Mouse (Mus musculus): ENCODE results near the gene Erich6b. TPM values are rescaled to one million over a fixed set of nuclear protein-coding genes. Genes with fewer than 3 reads are reported as not detected.

Erich6b gene
- polyA plus RNA-seq, 2 experiments, result not detected

DNA sequence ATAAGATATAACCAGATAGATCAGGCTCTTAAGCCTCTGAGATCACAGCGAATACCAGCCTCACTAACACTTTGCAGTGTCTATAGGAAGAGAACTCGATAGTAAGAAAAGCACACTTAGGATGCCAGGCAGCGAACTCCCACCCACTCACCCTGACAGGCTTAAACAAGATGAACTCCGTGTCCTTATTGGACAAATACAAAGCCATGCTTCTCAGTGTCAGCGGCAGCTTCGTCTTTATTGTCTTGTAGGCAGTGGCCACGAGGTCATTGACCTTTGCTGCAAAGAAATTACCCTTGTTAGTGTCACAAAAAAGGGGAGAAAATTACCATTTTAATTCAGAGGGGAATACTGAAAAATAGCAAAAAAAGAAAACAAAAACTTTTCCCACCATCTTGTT lies 65.7 kb downstream of the Erich6b start:
- Histone ChIP-seq H3K9me3 (ENCODE audit: control insufficient read depth, low read length) (no peaks in the 10 kb centered on the region), H3K4me1 (ENCODE audit: control insufficient read depth, insufficient read depth, low read length) (no peaks in the 10 kb centered on the region), H3K27me3 (ENCODE audit: control insufficient read depth, insufficient read depth, low read length) (no peaks in the 10 kb centered on the region), H3K36me3 (ENCODE audit: control insufficient read depth, insufficient read depth, low read length) (peaks cover 74% of the 10 kb centered on the region), H3K4me2 (replicated peaks; ENCODE audit: low read depth, low read length, severe bottlenecking) (no peak overlapping the region), H3K9ac (ENCODE audit: low read depth, low read length, severe bottlenecking) (no peak overlapping the region), H3K4me3 (replicated peaks; ENCODE audit: low read length) (no peak overlapping the region), H3K27ac (replicated peaks; ENCODE audit: low read depth, low read length) (no peak overlapping the region)
- WGBS, result 77% methylated on average over 7 of the region's 7 CpGs
- DNase-seq (ENCODE audit: low spot score), result no peak
- ATAC-seq (ENCODE audit: low FRiP score, low read depth), result no peak
- TF ChIP-seq POLR2A (IDR thresholded peaks at IDR 0.05; ENCODE audit: borderline replicate concordance, extremely low read depth, insufficient read depth, insufficient read length), result no peak

DNA sequence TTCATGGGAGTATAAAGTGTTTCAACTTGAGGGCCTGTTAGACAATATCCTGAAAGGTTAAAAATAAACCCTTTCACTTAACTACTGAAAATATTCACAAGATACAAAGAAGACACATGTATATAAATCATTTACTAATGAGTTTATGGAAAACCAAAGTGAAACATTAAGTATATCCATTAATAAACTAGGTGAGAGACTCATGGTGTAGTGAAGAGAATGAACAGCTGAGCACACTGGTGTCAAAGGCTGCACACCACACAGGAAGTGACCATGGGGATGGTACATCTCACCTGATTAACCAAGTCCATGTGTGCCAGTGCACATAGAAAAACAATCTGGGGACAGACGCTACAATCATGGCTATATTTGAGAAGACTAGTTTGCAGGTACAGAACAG lies 66.9 kb downstream of the Erich6b start:
- no peak for ATAC-seq (ENCODE audit: low FRiP score, low read depth)
- Histone ChIP-seq H3K36me3 (ENCODE audit: control insufficient read depth, insufficient read depth, low read length) (peaks cover 72% of the 10 kb centered on the region), H3K27ac (replicated peaks; ENCODE audit: low read depth, low read length) (no peak overlapping the region)

DNA sequence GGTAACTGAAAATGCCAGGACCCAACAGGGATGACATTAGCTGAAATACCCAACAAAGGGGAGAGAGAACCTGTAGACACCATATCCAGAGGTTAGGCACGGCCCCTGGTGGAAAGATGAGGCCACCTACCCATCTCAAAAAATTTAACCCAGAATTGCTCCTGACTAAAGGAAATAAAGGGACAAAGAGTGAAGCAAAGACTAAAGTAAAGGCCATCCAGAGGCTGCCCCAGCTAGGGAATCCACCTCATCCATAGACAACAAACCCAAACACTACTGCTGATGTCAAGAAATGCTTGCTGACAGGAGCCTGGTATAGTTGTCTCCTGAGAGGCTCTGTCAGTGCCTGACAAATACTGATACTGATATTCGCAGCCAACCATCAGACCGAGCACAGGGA lies 69.7 kb downstream of the Erich6b start:
- no peak overlapping the region for H3K27ac ChIP-seq (replicated peaks; ENCODE audit: low read depth, low read length)
- DNase-seq (ENCODE audit: low spot score) (no peak), ATAC-seq (ENCODE audit: low FRiP score, low read depth) (no peak)
- no peaks in the 10 kb centered on the region for H3K27me3 ChIP-seq (ENCODE audit: control insufficient read depth, insufficient read depth, low read length)
- H3K36me3 ChIP-seq (ENCODE audit: control insufficient read depth, insufficient read depth, low read length), result peaks cover 78% of the 10 kb centered on the region
- 95% methylated on average over 3 of the region's 3 CpGs for WGBS
- no peak overlapping the region for H3K4me2 ChIP-seq (replicated peaks; ENCODE audit: low read depth, low read length, severe bottlenecking)
- no peak overlapping the region for H3K9ac ChIP-seq (ENCODE audit: low read depth, low read length, severe bottlenecking)
- no peaks in the 10 kb centered on the region for H3K9me3 ChIP-seq (ENCODE audit: control insufficient read depth, low read length)
- H3K4me3 ChIP-seq (replicated peaks; ENCODE audit: low read length), result no peak overlapping the region
- H3K4me1 ChIP-seq (ENCODE audit: control insufficient read depth, insufficient read depth, low read length), result no peaks in the 10 kb centered on the region
- no peak for TF ChIP-seq POLR2A (IDR thresholded peaks at IDR 0.05; ENCODE audit: borderline replicate concordance, extremely low read depth, insufficient read depth, insufficient read length)

More for the DNA sequence above, 66.9 kb downstream of the Erich6b start:
- DNase-seq (ENCODE audit: low spot score), result no peak
- Histone ChIP-seq H3K4me1 (ENCODE audit: control insufficient read depth, insufficient read depth, low read length) (no peaks in the 10 kb centered on the region), H3K9ac (ENCODE audit: low read depth, low read length, severe bottlenecking) (no peak overlapping the region), H3K27me3 (ENCODE audit: control insufficient read depth, insufficient read depth, low read length) (no peaks in the 10 kb centered on the region), H3K4me3 (replicated peaks; ENCODE audit: low read length) (no peak overlapping the region), H3K9me3 (ENCODE audit: control insufficient read depth, low read length) (no peaks in the 10 kb centered on the region), H3K4me2 (replicated peaks; ENCODE audit: low read depth, low read length, severe bottlenecking) (no peak overlapping the region)
- TF ChIP-seq POLR2A (IDR thresholded peaks at IDR 0.05; ENCODE audit: borderline replicate concordance, extremely low read depth, insufficient read depth, insufficient read length), result no peak
- WGBS, result 86% methylated on average over 1 of the region's 1 CpGs

DNA sequence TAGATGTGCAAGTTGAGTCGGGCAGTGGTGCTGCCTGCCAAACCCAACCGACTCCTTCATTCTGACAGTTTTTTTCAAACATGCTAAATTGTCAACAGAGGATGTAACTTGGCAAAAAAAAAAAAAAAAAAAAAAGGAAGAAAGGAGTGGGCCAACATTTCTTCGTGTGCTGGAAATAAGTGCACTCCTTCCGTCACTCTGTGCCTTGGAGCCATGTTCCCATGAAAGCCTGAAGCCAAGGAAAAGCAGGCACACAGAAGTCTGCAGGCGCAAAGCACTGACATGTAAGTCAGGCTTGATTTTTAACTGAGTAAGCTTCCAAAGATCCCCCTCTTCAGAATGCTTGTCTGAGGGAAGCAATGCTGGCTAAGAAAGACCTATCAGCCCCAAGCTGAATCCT lies 70.6 kb downstream of the Erich6b start:
- DNase-seq (ENCODE audit: low spot score), result no peak
- H3K9me3 ChIP-seq (ENCODE audit: control insufficient read depth, low read length), result no peaks in the 10 kb centered on the region
- no peak for TF ChIP-seq POLR2A (IDR thresholded peaks at IDR 0.05; ENCODE audit: borderline replicate concordance, extremely low read depth, insufficient read depth, insufficient read length)
- no peak overlapping the region for H3K27ac ChIP-seq (replicated peaks; ENCODE audit: low read depth, low read length)
- WGBS, result 83% methylated on average over 5 of the region's 5 CpGs
- no peak overlapping the region for H3K4me2 ChIP-seq (replicated peaks; ENCODE audit: low read depth, low read length, severe bottlenecking)
- no peak overlapping the region for H3K4me3 ChIP-seq (replicated peaks; ENCODE audit: low read length)
- H3K4me1 ChIP-seq (ENCODE audit: control insufficient read depth, insufficient read depth, low read length), result no peaks in the 10 kb centered on the region
- no peak overlapping the region for H3K9ac ChIP-seq (ENCODE audit: low read depth, low read length, severe bottlenecking)
- peaks cover 83% of the 10 kb centered on the region for H3K36me3 ChIP-seq (ENCODE audit: control insufficient read depth, insufficient read depth, low read length)
- H3K27me3 ChIP-seq (ENCODE audit: control insufficient read depth, insufficient read depth, low read length), result no peaks in the 10 kb centered on the region
- no peak for ATAC-seq (ENCODE audit: low FRiP score, low read depth)

DNA sequence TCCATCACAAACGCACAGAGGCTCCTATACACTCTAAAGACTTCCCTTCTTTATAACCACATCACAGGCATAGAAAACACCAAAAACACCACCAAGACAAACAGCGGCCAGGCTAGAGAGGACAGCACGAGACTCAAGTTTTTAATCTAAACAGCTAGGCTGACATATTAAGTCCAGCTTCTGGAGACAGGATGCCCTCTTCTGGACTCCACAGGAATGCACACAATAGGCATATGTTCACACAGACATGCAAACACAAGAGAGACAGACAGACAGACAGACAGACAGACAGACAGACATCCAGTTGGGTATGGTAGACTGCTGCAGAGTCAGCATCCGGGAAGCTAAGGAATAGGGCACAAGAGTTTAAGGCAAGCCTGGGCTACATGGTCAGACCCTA lies 71.6 kb downstream of the Erich6b start:
- Histone ChIP-seq H3K9me3 (ENCODE audit: control insufficient read depth, low read length) (no peaks in the 10 kb centered on the region), H3K4me1 (ENCODE audit: control insufficient read depth, insufficient read depth, low read length) (no peaks in the 10 kb centered on the region), H3K27ac (replicated peaks; ENCODE audit: low read depth, low read length) (no peak overlapping the region), H3K4me2 (replicated peaks; ENCODE audit: low read depth, low read length, severe bottlenecking) (no peak overlapping the region), H3K4me3 (replicated peaks; ENCODE audit: low read length) (no peak overlapping the region), H3K36me3 (ENCODE audit: control insufficient read depth, insufficient read depth, low read length) (peaks cover 91% of the 10 kb centered on the region), H3K27me3 (ENCODE audit: control insufficient read depth, insufficient read depth, low read length) (no peaks in the 10 kb centered on the region), H3K9ac (ENCODE audit: low read depth, low read length, severe bottlenecking) (no peak overlapping the region)
- DNase-seq (ENCODE audit: low spot score) (no peak), ATAC-seq (ENCODE audit: low FRiP score, low read depth) (no peak)
- WGBS, result 87% methylated on average over 4 of the region's 4 CpGs
- no peak for TF ChIP-seq POLR2A (IDR thresholded peaks at IDR 0.05; ENCODE audit: borderline replicate concordance, extremely low read depth, insufficient read depth, insufficient read length)

- H3K4me2 ChIP-seq (replicated peaks; ENCODE audit: low read depth, low read length, severe bottlenecking), result no peak overlapping the region
- no peak overlapping the region for H3K9ac ChIP-seq (ENCODE audit: low read depth, low read length, severe bottlenecking)
- H3K27ac ChIP-seq (replicated peaks; ENCODE audit: low read depth, low read length), result no peak overlapping the region
- no peak for TF ChIP-seq POLR2A (IDR thresholded peaks at IDR 0.05; ENCODE audit: borderline replicate concordance, extremely low read depth, insufficient read depth, insufficient read length)
- DNase-seq (ENCODE audit: low spot score) (no peak), ATAC-seq (ENCODE audit: low FRiP score, low read depth) (no peak)
- peaks cover 93% of the 10 kb centered on the region for H3K36me3 ChIP-seq (ENCODE audit: control insufficient read depth, insufficient read depth, low read length)
- 94% methylated on average over 4 of the region's 4 CpGs for WGBS
- H3K9me3 ChIP-seq (ENCODE audit: control insufficient read depth, low read length), result no peaks in the 10 kb centered on the region
- no peak overlapping the region for H3K4me3 ChIP-seq (replicated peaks; ENCODE audit: low read length)
- H3K4me1 ChIP-seq (ENCODE audit: control insufficient read depth, insufficient read depth, low read length), result no peaks in the 10 kb centered on the region
- H3K27me3 ChIP-seq (ENCODE audit: control insufficient read depth, insufficient read depth, low read length), result no peaks in the 10 kb centered on the region
Observed at GRCm38 (mm10) chr14:75716410-75716809, 74.4 kb downstream of the Erich6b start.

Other genes with a start within 250 kb of the Erich6b start
- 0.94 and 1.2 TPM in 2 replicates for gene Siah3, start 186.3 kb upstream of the Erich6b start, polyA plus RNA-seq (2012; rRNA removed)
- 0.54 and 0.58 TPM in 2 replicates for gene Siah3, start 186.3 kb upstream of the Erich6b start, polyA plus RNA-seq (2014; fragmentation: Nextera tagmentation; extraction: Ambion mirVana)
- gene Spert, start 49.1 kb upstream of the Erich6b start, polyA plus RNA-seq (2012; rRNA removed), result not detected in 2 replicates
- gene Spert, start 49.1 kb upstream of the Erich6b start, polyA plus RNA-seq (2014; fragmentation: Nextera tagmentation; extraction: Ambion mirVana), result not detected in 2 replicates
- gene Cog3, start 112.3 kb downstream of the Erich6b start, polyA plus RNA-seq (2012; rRNA removed), result 30.5 and 30.8 TPM in 2 replicates
- gene Cog3, start 112.3 kb downstream of the Erich6b start, polyA plus RNA-seq (2014; fragmentation: Nextera tagmentation; extraction: Ambion mirVana), result 26.5 and 28.1 TPM in 2 replicates
- gene Slc25a30, start 144.8 kb downstream of the Erich6b start, polyA plus RNA-seq (2012; rRNA removed), result 6.2 and 8.2 TPM in 2 replicates
- gene Slc25a30, start 144.8 kb downstream of the Erich6b start, polyA plus RNA-seq (2014; fragmentation: Nextera tagmentation; extraction: Ambion mirVana), result 3.5 and 4.6 TPM in 2 replicates
- gene Tpt1, start 202.8 kb downstream of the Erich6b start, polyA plus RNA-seq (2012; rRNA removed), result 2,516 and 2,539 TPM in 2 replicates
- gene Tpt1, start 202.8 kb downstream of the Erich6b start, polyA plus RNA-seq (2014; fragmentation: Nextera tagmentation; extraction: Ambion mirVana), result 1,237 and 1,305 TPM in 2 replicates